Mouse (Mus musculus): ENCODE results near the gene Phldb1. TPM values are rescaled to one million over a fixed set of nuclear protein-coding genes. Genes with fewer than 3 reads are reported as not detected.
"Not testable (repeated sequence)": the region's sequence is repeated elsewhere in the genome, so short reads cannot be mapped to it uniquely, and the experiment has no call there.

The Phldb1 gene
- polyA plus RNA-seq, 1 experiment = 34.1 TPM

DNA sequence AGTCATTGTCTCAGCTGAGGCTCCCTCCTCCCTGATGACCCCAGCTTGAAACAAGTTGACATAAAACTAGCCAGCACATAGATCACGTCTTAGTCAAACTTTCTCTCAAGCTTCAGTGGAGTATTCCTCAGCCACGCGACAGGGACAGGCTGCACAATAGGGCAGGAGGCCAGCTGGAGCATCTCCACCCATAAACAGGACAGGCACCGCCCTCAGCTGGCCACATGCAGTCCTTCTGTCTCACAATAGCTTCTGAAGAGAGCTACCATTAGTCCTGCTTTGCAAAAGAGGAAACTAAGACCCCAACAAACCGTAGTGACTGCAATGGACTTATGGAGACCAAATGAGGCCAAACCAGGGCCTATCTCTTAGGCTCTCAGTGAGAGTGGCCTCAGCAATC is 89.5 kb downstream of the Phldb1 start:
- 64% methylated on average over 5 of the region's 5 CpGs for WGBS
- H3K36me3 ChIP-seq (ENCODE audit: control insufficient read depth, insufficient read depth, low read length) = no peaks in the 10 kb centered on the region
- no peak overlapping the region for H3K27ac ChIP-seq (ENCODE audit: insufficient read depth, low read depth, low read length)

DNA sequence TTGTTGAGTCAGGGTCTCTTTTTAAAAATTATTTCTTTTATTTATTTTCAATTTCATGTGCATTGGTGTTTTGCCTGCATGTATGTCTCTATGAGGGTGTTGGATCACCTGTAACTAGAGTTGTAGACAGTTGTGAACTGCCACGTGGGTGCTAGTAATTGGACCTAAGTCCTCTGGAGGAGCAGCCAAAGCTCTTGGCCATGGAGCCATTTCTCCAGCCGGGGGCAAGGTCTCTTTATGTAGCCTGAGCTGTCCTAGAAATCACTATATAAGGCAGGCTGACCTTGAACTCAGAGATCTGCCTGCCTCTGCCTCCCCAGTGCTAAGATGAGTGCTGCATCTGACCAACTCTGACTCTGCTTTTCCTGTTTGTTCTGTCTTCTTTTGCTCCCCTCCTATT is 90.8 kb downstream of the Phldb1 start:
- peaks cover 8% of the 10 kb centered on the region for H3K4me1 ChIP-seq (ENCODE audit: control insufficient read depth, insufficient read depth, insufficient read length, low read length)
- no peak overlapping the region for H3K4me3 ChIP-seq (ENCODE audit: low read depth, low read length)
- no peak overlapping the region for H3K27ac ChIP-seq (ENCODE audit: insufficient read depth, low read depth, low read length)
- WGBS = 80% methylated on average over 2 of the region's 2 CpGs
- H3K27me3 ChIP-seq (ENCODE audit: control insufficient read depth, insufficient read depth, low read length) = no peaks in the 10 kb centered on the region
- TF ChIP-seq CTCF (IDR thresholded peaks at IDR 0.05; ENCODE audit: extremely low read depth, insufficient read length, insufficient replicate concordance, low read depth, low read length) (no peak), POLR2A (IDR thresholded peaks at IDR 0.05; ENCODE audit: low read depth, low read length) (no peak)
- H3K36me3 ChIP-seq (ENCODE audit: control insufficient read depth, insufficient read depth, low read length) = no peaks in the 10 kb centered on the region

More for the DNA sequence above, 89.5 kb downstream of the Phldb1 start:
- no peak overlapping the region for H3K4me3 ChIP-seq (ENCODE audit: low read depth, low read length)
- no peaks in the 10 kb centered on the region for H3K27me3 ChIP-seq (ENCODE audit: control insufficient read depth, insufficient read depth, low read length)
- peaks cover 8% of the 10 kb centered on the region for H3K4me1 ChIP-seq (ENCODE audit: control insufficient read depth, insufficient read depth, insufficient read length, low read length)
- no peak for TF ChIP-seq CTCF (IDR thresholded peaks at IDR 0.05; ENCODE audit: extremely low read depth, insufficient read length, insufficient replicate concordance, low read depth, low read length)
- TF ChIP-seq POLR2A (IDR thresholded peaks at IDR 0.05; ENCODE audit: low read depth, low read length) = no peak

DNA sequence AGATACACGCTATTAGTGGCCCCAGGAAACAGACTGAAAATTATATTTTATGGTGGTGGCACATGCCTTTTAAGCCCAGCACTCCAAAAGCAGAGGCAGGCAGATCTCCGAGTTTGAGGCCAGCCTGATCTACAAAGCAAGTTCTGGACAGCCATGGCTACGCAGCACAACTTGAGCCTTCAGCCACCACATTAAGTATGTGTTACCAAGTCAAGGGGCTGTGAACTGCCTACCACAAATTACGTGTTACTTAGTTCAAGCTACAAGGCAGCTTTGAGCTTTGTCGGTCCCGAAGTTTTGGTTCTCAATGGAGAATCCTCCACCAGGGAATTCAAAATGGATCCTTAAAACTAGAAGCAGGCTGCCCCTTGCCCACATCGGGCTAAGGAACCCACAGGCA is 91.9 kb downstream of the Phldb1 start:
- H3K27ac ChIP-seq (ENCODE audit: insufficient read depth, low read depth, low read length) = no peak overlapping the region
- no peaks in the 10 kb centered on the region for H3K27me3 ChIP-seq (ENCODE audit: control insufficient read depth, insufficient read depth, low read length)
- peaks cover 6% of the 10 kb centered on the region for H3K36me3 ChIP-seq (ENCODE audit: control insufficient read depth, insufficient read depth, low read length)
- no peak for TF ChIP-seq CTCF (IDR thresholded peaks at IDR 0.05; ENCODE audit: extremely low read depth, insufficient read length, insufficient replicate concordance, low read depth, low read length)
- TF ChIP-seq POLR2A (IDR thresholded peaks at IDR 0.05; ENCODE audit: low read depth, low read length) = no peak
- H3K4me3 ChIP-seq (ENCODE audit: low read depth, low read length) = no peak overlapping the region
- peaks cover 6% of the 10 kb centered on the region; the same call in 1 of the 2 replicates for H3K4me1 ChIP-seq (ENCODE audit: control insufficient read depth, insufficient read depth, insufficient read length, low read length)
- 86% methylated on average over 7 of the region's 7 CpGs for WGBS

DNA sequence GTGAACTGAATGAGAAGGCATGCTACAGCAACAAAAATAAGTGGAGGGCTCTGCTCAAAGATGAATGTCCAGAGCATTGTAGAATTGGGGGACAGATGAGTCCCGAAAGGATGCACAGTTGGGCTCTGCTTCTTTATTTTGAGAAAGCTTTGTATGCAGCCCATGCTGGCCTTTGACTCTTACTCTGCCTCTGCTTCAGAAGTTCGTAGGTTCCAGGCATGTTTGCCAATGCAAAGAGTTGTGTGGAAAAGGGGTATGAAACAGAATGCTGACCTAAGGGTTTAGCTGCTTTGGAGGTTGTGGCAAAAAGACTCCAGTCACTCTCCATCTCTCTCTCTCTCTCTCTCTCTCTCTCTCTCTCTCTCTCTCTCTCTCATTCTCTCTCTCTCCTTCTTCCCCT is 93.4 kb downstream of the Phldb1 start:
- whole genome bisulfite sequencing = 93% methylated on average over 2 of the region's 2 CpGs
- Histone ChIP-seq H3K27me3 (ENCODE audit: control insufficient read depth, insufficient read depth, low read length) (no peaks in the 10 kb centered on the region), H3K27ac (ENCODE audit: insufficient read depth, low read depth, low read length) (no peak overlapping the region), H3K36me3 (ENCODE audit: control insufficient read depth, insufficient read depth, low read length) (peaks cover 18% of the 10 kb centered on the region), H3K4me3 (ENCODE audit: low read depth, low read length) (no peak overlapping the region), H3K4me1 (ENCODE audit: control insufficient read depth, insufficient read depth, insufficient read length, low read length) (peaks cover 6% of the 10 kb centered on the region; the same call in 1 of the 2 replicates)
- TF ChIP-seq POLR2A (IDR thresholded peaks at IDR 0.05; ENCODE audit: low read depth, low read length) (no peak), CTCF (IDR thresholded peaks at IDR 0.05; ENCODE audit: extremely low read depth, insufficient read length, insufficient replicate concordance, low read depth, low read length) (no peak)

DNA sequence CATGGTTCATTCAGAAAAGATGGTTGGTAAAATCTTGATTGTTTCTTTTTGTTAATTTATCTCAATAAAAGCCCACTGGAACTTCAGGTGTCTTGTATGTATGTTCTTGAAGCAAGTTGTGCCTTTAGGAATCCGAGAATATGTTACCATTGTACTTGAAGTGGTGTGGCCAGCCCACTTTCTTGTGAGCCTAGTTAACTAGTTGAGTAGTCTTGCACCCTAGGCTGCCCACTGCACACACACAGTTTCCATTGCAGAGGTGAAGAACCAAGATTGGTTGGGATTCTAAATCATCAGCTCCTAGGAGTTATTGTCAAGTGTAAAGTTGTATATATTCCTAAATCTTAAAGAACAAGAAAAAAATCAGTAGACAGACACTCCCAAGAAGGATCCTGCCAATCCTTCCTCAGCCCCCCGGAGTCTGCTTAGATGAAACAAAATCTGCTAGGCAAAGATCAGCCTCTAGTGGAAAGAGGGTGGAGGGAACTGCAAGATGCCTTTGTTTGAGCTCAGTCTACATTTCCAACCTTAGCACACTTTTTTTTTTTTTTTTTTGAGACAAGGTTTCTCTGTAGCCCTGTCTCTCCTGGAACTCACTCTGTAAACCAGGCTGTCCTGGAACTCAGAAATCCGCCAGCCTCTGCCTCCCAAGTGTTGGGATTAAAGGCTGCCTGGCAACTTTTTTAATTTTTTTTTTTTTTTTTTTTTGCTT is 94.2 kb downstream of the Phldb1 start:
- H3K4me3 ChIP-seq (ENCODE audit: low read depth, low read length) = no peak overlapping the region
- no peak overlapping the region for H3K27ac ChIP-seq (ENCODE audit: insufficient read depth, low read depth, low read length)
- no peaks in the 10 kb centered on the region for H3K27me3 ChIP-seq (ENCODE audit: control insufficient read depth, insufficient read depth, low read length)
- 84% methylated on average over 3 of the region's 3 CpGs for WGBS
- H3K4me1 ChIP-seq (ENCODE audit: control insufficient read depth, insufficient read depth, insufficient read length, low read length) = peaks cover 6% of the 10 kb centered on the region; the same call in 1 of the 2 replicates
- TF ChIP-seq CTCF (IDR thresholded peaks at IDR 0.05; ENCODE audit: extremely low read depth, insufficient read length, insufficient replicate concordance, low read depth, low read length) (no peak), POLR2A (IDR thresholded peaks at IDR 0.05; ENCODE audit: low read depth, low read length) (no peak)
- peaks cover 25% of the 10 kb centered on the region for H3K36me3 ChIP-seq (ENCODE audit: control insufficient read depth, insufficient read depth, low read length)

- not testable (repeated sequence) for H3K4me1 ChIP-seq (ENCODE audit: control insufficient read depth, insufficient read depth, insufficient read length, low read length); H3K4me3 ChIP-seq (ENCODE audit: low read depth, low read length); H3K27ac ChIP-seq (ENCODE audit: insufficient read depth, low read depth, low read length); H3K27me3 ChIP-seq (ENCODE audit: control insufficient read depth, insufficient read depth, low read length)
- WGBS = 15% methylated on average over 1 of the region's 1 CpGs
- peaks cover 31% of the 10 kb centered on the region for H3K36me3 ChIP-seq (ENCODE audit: control insufficient read depth, insufficient read depth, low read length)
These were observed 95.0 kb downstream of the Phldb1 start for GRCm38 (mm10) chr9:44640028-44640427.

GRCm38 (mm10) chr9:44638726-44639125 is 96.3 kb downstream of the Phldb1 start:
- 84% methylated on average over 9 of the region's 9 CpGs for WGBS
- not testable (repeated sequence) for H3K27me3 ChIP-seq (ENCODE audit: control insufficient read depth, insufficient read depth, low read length); H3K4me3 ChIP-seq (ENCODE audit: low read depth, low read length); H3K27ac ChIP-seq (ENCODE audit: insufficient read depth, low read depth, low read length); H3K4me1 ChIP-seq (ENCODE audit: control insufficient read depth, insufficient read depth, insufficient read length, low read length)
- peaks cover 41% of the 10 kb centered on the region for H3K36me3 ChIP-seq (ENCODE audit: control insufficient read depth, insufficient read depth, low read length)

All from small intestine, adult 2 months (tissue).